39 mouse cellular contexts compared by ENCODE assay signal in the genomic region with DNA sequence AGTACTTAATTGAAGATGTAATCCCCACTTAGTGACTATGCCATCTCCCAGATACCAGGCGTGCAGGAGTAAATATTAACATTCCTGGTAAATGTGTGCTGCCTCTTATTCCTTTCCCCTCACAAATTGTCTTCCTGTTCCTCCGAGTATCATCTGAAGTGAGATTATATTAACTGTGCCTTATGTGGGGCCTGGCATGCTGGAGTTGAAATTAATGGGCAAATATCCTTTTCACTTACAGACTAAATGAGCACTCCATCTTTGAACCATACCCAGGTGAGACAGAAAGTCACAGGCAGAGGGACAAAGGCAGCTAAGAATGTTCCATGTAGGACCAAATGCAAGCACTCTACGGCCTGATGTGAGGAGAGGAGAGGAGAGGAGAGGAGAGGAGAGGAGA. TPM values are rescaled to one million over a fixed set of nuclear protein-coding genes. Genes with fewer than 3 reads are reported as not detected.
"Had no signal": no experiment of that assay in that cellular context is flagged by ENCODE, and none has a peak within 500 bp of the region (broad histone marks: within the 10 kb centered on the region; RNA-seq: fewer than 3 reads in every experiment).

No protein-coding gene starts in this region.

- DNase-seq: forebrain, postnatal 0 days; gastrocnemius, postnatal 14 days; gastrocnemius, postnatal 36 days; heart, postnatal 10 days; kidney, adult 11 months; kidney, adult 2 months; kidney, postnatal 14 days; kidney, postnatal 36 days; layer of hippocampus, adult 9-11 months; layer of hippocampus, postnatal 36 days; left cerebral cortex, postnatal 4 days had no signal

- H3K36me3 ChIP-seq: heart, embryonic 10.5 days; heart, embryonic 12.5 days; hindbrain, embryonic 13.5 days; hindbrain, embryonic 15.5 days; kidney, embryonic 15.5 days; limb, embryonic 13.5 days; limb, embryonic 15.5 days; liver, embryonic 12.5 days had no signal

- H3K9me3 ChIP-seq: hindbrain, embryonic 13.5 days; hindbrain, embryonic 15.5 days; kidney, embryonic 15.5 days; limb, embryonic 13.5 days; limb, embryonic 15.5 days; liver, embryonic 12.5 days had no signal

- H3K27ac ChIP-seq: heart, embryonic 10.5 days; hindbrain, embryonic 13.5 days; hindbrain, embryonic 15.5 days; kidney, embryonic 15.5 days; kidney, postnatal 0 days; limb, embryonic 13.5 days; limb, embryonic 15.5 days; liver, embryonic 12.5 days; liver, embryonic 14.5 days had no signal

- ATAC-seq: intestine, embryonic 16.5 days; liver, embryonic 12.5 days had no signal

- H3K4me1 ChIP-seq: liver, embryonic 12.5 days had no signal

- H3K4me2 ChIP-seq: heart, embryonic 12.5 days; hindbrain, embryonic 13.5 days; hindbrain, embryonic 15.5 days; kidney, embryonic 15.5 days; limb, embryonic 13.5 days; limb, embryonic 15.5 days; liver, embryonic 12.5 days had no signal

- H3K9ac ChIP-seq: forebrain, postnatal 0 days; heart, embryonic 12.5 days; hindbrain, embryonic 13.5 days; hindbrain, embryonic 15.5 days; kidney, embryonic 15.5 days; limb, embryonic 13.5 days; limb, embryonic 15.5 days; liver, embryonic 12.5 days; liver, embryonic 14.5 days had no signal

- H3K4me3 ChIP-seq: heart, embryonic 10.5 days; heart, embryonic 12.5 days; hindbrain, embryonic 13.5 days; hindbrain, embryonic 15.5 days; kidney, embryonic 15.5 days; limb, embryonic 13.5 days; limb, embryonic 15.5 days; liver, embryonic 12.5 days had no signal

RNA-seq across cellular contexts. Expression of a gene that starts 27.6 kb away (rescaled TPM):
- total RNA-seq: forebrain, postnatal 0 days; gastrocnemius, adult 18-20 months; gastrocnemius, adult 8-10 months; gastrocnemius, postnatal 14 days; gastrocnemius, postnatal 36 days; heart, adult 18-20 months; heart, adult 8-10 months; heart, postnatal 10 days; heart, postnatal 25 days; hematopoietic stem cell, adult 5-6 weeks; layer of hippocampus, adult 18-20 months; layer of hippocampus, adult 8-10 months; layer of hippocampus, postnatal 14 days; layer of hippocampus, postnatal 36 days; left cerebral cortex, adult 18-20 months; left cerebral cortex, adult 8-10 months; left cerebral cortex, postnatal 10 days; left cerebral cortex, postnatal 25 days; left cerebral cortex, postnatal 4 days; liver, adult 2 months had no signal
- polyA plus RNA-seq: forebrain, postnatal 0 days; gonadal fat pad, adult 2 months; heart, embryonic 12.5 days; heart, embryonic 16.5 days; intestine, embryonic 16.5 days; kidney, adult 2 months; kidney, postnatal 0 days; large intestine, adult 2 months; limb, embryonic 13.5 days; limb, embryonic 15.5 days; liver, adult 2 months; liver, embryonic 12.5 days; liver, embryonic 14.5 days had no signal

RNA-seq across cellular contexts. Expression of a gene that starts 28.6 kb away (rescaled TPM):
- total RNA-seq: hematopoietic stem cell, adult 5-6 weeks; liver, adult 2 months had no signal
- polyA plus RNA-seq: liver, adult 2 months had no signal
